Mouse (Mus musculus) adrenal gland, adult 8-10 months (tissue): Measurements from ENCODE around the gene Oprd1. TPM values are rescaled to one million over a fixed set of nuclear protein-coding genes. Genes with fewer than 3 reads are reported as not detected.

Source experiments
- DNase-seq: peaks from one replicate; pipeline ENCODE4 v3.0.0; 2022
- total RNA-seq, 4 experiments: library from RNA; stranded (reverse); gene quantifications; 2 replicates each; pipeline ENCODE4 v1.2.4; 2022

The Oprd1 gene
- total RNA-seq, 4 experiments from 2014 or later: 0.70 to 1.4 (median 0.93) TPM

DNA sequence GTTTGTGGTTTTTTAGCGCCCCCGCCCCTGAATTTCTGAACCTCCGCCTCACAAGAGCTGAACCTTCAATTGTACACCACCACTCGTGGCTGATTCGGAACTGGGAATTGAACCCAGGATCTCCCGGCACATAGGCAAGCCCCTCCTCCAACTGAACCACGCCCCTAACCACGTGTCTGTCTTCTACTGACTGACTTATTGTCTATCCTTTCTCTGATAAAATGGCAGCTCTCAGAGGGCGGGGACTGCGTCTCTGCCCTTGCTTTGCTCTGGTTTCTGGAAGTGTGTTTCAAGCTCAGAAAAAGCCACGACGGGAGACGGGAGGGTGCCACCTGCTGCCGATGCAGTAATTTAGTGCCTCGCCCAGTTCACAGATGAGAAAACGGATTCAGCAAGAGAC lies 10.4 kb downstream of the Oprd1 start:
- DNase-seq: no peak

DNA sequence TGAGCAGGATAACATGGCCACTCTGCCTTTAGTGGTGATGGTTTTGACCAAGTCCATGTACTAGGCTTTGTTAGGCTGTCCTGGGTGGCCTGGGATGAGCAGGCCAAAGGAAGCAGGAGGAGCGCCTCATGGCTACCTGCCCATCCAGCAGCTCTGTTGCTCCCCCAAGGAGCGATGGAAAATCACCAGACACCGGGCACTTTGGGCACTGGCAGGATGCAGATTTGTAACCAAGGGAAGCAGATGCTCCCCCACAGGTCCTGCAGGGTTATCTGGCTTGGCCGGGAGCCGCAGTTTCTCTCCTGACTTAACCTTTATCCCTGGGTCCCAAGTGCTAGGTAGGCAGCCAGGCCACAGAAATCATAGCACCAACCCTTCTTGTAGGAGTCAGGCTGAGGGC lies 10.9 kb downstream of the Oprd1 start:
- no peak for DNase-seq

DNA sequence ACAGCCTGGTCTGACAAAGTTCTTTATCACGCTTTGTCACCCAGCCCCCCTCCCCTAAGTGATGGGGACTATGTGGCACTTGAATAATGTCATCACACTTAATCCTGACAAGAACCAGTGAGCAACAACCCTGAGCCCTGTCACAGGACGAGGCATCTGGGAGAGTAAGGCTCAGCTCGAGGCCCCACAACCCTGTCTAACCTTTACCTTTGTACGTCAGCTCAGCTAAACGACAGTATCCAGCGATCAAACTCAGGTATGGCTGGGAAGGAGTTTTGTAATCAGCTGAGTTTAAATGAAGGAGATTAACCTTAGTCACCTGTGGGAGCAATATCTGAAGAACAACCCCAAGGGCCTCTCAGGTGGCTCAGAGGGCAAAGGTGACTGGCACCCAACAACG lies 12.0 kb downstream of the Oprd1 start:
- DNase-seq: no peak

DNA sequence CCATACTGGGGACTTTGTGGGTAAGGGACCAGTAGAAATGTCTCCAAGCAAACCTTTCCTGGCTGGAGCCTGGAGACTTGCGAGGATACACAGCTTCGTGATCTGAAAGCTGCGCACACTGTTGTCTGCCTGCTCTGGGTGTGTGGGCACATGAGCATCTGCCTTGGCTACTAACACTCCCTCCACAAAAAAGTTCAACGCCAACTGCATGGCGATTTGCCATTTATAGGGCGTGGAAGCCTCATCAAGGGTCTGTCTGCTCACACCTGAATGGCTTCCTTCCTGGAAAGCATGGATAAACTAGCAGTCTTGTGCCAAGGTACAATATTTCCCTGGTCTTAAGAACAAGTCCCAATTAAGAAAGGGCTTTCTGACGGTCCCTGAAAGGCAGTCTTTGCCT lies 12.5 kb downstream of the Oprd1 start:
- no peak for DNase-seq

DNA sequence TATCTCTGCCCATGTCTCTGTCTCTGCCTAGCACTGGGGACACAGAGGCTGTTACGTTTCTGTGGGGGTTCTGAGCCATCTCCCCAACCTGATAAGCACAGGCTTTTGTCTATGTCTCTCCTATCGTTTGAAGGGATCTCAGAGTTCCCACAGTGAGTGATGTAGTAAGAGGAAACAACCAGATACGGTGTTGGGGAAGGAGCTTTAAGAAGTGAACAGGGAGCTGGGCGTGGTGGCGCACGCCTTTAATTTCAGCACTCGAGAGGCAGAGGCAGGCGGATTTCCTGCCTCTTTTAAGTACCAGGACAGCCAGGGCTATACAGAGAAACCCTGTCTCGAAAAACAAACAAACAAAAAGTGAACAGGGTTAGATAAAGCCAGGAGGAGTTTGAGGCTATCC lies 13.2 kb downstream of the Oprd1 start:
- DNase-seq: no peak

DNA sequence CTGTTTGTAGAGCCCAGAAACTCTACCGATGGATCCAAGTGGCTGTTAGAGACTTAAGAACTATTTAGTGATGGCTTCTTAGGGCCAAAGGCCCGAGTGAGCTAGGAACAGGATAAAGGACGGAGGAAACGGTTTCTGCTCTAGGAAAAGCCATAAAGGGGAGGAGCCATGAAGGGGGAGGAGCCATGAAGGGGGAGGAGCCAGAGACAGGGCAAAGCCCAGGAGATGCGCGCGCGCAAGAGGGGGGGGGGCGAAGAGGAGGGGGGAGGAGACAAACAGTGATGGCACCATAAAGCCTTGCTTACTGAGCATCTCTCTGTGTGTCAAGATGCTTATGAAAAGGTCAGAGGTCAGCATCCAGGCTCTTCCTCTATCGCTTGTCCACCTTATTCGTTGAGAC lies 13.6 kb downstream of the Oprd1 start:
- DNase-seq: no peak

DNA sequence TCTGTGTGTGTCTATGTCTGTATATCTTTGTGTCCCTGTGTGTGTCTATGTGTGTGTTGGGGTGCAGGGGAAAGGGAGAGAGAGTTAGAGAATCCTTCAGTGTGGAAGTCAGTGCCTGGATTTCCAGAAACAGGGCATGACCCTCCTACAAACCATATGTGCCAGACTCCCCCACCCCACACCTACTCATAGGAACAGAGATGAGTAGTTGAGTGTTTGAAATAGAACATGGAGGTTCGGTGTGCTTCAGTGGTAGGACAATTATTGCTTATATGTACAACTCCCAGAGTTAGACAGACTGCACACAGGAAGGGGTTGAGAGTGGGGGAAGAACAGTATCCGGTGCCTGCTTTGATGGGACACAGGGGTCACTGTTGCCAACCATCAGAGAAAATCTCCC lies 14.2 kb downstream of the Oprd1 start:
- no peak for DNase-seq

DNA sequence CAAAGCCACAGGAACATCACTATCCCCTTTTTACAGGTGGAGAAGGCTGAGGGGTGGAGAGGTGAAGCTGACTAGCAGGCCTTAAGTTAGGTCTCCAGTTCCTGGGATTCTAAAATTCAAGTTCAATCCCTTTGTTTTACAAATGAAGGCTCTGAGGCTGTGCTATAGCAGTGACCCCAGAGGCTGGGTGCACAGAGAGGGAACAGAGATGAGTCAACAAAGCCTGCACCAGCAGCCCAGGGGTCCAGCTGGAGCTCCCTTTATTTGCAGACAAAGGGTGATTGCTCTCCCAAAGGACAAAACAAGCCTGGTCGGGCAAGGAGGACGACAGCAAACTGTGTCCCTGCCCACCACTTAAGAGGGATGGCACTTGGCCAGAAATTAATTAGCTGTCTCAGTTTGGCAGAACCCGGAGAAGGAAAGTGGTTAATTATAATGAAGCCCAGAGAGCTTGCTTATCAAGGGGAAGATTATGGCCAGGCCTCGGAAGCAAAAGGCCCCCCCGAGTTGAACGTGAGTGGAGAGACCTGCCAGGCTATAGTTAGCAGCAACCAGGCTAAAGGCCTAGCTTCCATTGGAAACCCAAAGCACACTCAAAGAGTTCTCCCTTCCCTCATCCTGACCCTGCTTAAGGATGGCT lies 15.2 kb downstream of the Oprd1 start:
- no peak for DNase-seq

DNA sequence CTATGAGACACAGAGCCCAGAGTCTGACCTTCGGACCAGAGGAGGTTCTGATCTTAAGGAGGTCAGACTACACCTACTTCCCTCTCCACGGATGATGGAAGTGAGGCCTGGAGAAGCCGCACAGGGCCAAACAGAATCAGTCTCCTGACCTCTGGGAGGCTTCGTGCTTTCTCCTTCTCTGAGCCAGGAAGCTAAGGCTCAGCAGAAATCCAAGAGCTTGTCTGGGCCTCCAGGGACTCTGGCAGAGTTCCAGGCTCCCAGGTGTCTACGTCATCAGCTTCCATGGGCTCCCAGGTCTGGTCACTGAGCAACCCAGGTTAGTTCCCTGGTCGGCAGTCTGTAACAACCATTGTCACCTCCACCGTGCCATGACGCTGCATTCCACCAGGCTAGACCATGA lies 17.2 kb downstream of the Oprd1 start:
- no peak for DNase-seq

DNA sequence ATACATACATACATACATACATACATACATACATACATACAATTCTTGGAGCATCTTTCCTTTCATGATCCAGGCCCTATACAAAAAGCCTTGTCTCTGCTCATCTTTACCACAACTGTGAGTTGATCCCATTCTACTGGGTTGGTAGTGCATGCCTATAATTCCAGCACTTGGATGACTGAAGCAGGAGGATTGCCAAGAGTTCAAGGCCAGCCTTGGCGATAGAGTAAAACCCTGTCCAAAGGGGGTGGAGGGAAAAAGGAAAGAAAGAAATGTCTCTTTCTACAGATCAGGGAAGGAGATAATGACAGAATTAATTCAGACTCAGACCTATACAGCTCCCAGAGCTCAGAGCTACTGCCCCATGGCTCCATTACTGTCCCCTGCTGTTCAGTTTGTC lies 21.1 kb downstream of the Oprd1 start:
- DNase-seq: peak; percentile 11

DNA sequence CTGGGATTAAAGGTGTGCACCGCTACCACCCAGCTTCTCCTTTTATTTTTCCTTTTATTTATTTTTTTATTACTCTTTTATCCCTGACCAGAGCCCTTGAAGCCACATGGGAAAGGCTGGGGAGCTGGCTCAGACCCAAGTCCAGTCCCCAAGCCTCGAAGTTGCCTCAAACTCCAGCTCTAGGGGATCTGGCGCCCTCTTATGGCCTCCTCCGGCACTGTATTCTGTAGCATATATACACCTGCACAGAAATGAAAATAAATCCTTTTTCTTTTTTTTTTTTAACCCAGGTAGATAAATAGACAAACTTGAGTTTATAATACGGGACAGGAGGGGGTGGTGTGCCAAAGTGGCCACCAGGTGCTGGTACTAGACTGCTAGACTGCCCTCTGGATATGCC lies 22.6 kb downstream of the Oprd1 start:
- no peak for DNase-seq

DNA sequence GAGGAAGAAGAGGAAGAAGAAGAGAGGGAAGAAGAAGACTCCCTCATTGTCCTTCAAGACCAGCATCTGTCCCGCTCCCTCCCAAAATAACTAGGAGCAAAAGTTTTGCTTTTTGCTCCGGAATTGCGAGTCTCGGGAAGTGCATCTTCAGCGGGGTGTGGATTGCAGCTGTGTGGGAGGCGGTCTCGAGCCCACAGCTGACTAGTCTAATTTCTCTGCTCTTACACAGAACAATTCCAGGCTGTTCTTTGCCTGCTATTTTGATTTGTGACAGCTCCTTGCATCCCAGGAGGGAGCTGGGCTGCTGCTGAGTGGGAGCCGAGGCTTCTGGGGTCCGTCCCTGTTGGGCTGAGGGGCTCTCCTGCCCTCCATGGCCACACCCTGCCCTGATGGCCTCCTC lies 24.7 kb downstream of the Oprd1 start:
- DNase-seq: no peak

DNA sequence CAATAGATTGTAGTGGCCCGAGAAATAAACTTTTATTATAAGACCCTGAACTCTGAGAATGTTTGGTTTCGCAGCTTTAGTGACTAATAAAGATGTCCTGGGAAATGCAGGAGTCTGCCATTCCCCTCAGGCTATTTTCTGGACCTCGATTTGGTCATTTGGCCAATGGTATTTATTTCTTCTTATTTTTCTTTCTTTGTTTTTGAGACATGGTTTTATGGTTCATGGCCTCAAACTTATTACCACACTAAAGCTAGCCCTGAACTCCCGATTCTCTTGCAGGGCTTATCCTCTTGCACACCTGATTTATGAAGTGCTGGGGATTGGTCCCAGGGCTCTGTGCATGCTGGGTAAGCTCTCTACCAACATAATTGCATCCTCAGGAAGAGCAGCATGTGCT lies 28.0 kb downstream of the Oprd1 start:
- DNase-seq: no peak

DNA sequence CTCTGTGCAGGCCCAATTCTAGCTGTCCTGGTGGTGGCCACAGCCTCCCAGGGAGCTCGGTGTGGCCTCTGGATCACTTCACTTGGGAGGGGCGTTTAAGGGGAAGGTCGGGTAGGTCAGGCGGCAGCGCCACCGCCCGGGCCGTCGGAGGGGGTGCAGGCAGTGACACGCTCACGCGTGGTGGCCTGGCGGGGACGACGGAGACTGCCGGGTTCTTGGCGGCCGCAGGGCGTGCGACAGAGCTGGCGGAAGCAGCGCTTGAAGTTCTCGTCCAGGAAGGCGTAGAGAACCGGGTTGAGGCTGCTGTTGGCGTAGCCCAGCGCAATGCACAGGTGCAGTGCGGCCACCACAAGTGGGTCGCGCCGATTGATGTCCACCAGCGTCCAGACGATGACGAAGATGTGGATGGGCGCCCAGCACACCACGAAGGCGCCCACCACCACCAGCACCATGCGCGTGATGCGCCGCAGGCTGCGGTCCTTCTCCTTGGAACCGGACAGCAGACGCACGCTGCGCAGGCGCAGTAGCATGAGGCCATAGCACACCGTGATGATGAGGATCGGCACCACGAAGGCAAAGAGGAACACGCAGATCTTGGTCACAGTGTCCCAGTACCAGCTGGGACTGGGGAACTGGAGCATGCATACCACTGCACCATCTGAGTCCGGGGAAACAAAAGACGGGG lies 30.7 kb downstream of the Oprd1 start:
- no peak for DNase-seq

DNA sequence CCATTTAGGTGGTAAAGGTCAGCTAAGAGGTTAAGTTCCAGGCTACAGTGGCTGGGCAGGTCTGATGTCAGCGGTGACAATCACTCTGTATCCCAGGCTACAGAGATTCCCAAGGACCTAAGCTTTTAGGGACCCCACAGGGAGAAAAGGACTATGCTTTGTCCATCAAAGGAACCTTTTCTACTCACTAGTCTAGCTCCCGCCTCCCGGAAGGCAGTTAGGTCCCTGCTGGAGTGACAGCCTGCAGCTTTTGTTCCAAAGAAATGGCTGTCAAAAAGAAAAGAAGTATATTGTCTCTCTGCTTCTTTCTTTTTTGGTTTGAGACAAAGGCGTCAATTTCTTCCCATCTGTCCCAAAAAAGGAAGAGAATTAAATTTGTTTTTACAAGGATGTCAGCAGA lies 33.1 kb downstream of the Oprd1 start:
- DNase-seq: no peak

DNA sequence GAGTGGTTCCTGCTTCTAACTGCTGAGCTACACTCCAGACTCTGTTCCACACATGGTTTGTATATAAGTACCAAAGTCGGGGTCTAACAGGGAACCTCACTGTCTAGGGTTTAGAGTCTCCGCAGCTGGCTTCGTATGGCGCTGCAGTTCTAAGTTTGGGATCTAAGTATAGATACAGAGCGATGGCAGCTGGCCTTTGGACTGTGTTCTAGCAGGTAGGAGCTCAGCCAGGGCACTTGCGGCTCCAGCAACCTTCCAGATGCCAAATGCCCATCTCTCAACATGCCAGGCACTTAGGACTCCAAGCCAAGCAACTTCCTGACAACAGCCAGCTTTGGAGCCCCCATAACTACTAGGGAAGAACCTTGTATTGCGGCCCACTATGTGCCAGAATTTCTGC lies 36.1 kb downstream of the Oprd1 start:
- DNase-seq: no peak

DNA sequence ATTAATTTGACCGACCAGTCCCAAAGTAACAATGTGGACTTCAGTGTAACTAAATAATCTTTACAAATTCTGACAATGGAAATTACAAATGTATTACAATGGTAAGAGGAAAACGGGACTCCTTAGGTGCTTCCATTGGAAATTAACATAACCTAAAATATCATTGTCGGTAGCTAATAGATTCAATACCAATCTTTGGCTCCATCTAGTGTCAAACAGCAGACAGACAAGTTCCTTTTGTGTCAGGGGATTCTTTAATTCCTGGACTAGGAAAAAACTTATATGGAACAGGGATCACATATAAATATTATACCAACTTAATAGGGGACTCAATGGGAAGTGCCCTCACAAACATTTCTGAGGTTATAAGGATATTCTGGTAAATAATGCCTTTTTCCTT lies 43.1 kb downstream of the Oprd1 start:
- no peak for DNase-seq

DNA sequence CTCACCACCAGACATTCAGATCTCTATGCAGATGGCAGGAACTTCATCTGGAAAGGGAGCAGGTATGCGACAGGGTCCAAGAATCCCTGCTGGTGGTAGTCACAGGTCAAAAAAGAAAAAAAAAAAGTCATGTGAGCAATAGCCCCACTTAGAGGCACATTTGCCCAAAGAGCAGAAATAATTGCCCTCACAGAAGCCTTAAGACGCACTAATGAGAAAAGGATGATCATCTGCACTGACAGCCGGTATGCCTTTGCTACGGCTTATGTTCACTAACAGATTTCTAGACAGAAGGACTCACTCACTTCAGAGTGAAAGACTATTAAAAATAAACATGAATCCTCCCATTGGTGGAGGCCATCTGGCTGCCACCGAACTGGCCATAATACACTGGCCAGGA lies 44.7 kb downstream of the Oprd1 start:
- no peak for DNase-seq

DNA sequence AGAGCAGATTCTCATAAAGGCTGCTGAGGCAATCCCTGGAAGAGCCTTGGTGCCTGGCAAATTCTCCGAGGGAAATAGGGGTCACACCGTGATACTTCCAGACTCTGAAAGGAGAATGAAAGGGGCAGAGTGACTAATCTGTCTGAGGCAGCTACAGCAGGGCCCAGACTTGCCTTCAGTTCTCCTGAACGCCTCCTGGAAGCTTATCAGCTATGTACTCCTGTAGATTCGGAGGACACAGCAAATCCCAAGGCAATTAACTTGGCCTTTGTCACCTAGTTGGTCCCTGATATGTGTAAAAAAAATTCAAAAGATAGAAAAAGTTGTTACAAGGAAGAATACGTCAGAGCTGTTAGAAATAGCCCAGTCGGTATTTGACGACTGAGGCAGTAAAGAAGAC lies 49.2 kb downstream of the Oprd1 start:
- no peak for DNase-seq

DNA sequence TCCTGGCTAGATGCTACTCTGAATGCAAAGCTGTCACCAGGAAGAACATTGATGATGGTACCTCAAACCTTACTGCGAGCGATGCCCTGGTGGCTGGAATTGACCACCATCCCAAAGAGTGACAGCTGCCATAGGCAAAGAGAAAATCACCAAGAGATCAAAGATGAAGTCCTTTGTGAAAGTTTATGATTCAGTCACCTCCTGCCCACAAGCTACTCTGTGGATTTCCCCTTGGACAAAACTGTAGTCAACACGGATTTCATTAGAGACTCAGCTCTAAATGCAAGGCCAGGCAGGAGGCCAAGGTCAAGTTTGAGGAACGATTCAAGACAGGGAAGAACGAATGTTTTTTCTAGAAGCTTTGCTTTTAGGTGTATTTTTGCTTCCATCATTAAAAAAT lies 50.4 kb downstream of the Oprd1 start:
- no peak for DNase-seq

DNA sequence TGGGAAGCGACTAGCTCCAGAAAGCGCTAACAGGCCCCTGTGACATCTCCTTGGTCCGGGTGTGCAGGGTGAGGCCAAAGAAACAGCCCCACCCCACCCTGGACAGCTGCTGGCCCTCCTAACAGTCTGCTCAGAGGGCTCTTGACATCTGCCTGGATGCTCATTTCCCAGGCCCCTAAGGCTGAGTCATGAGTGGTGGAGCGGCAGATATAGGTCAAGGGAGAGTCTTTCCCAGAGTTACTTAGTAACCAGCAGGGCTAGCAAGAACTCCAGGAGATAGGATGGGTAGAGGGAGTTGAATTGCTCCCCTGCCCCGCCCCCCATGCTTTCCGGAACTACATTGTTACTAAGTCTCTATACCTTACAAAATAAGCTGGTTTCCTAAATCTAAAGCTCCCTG lies 51.1 kb downstream of the Oprd1 start:
- DNase-seq: no peak

DNA sequence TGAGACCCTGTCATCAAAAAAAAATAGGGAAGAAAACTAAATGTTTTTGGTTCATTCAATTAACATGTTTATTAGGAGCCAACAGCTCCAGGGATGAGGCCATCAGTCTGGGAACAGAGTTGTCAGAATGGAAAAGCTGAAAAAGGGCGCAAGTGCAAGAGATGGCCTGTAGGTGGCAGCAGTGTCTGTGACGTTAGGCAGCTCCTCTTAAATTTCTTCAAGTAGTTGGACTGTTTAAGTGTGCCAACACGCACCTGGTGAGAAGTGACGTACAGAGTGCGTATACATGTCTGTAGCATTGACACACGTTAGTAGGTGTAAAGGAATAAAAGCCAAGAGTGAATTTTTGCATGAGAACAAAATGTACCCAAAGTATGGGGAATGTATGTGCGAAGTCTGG lies 55.4 kb downstream of the Oprd1 start:
- no peak for DNase-seq

DNA sequence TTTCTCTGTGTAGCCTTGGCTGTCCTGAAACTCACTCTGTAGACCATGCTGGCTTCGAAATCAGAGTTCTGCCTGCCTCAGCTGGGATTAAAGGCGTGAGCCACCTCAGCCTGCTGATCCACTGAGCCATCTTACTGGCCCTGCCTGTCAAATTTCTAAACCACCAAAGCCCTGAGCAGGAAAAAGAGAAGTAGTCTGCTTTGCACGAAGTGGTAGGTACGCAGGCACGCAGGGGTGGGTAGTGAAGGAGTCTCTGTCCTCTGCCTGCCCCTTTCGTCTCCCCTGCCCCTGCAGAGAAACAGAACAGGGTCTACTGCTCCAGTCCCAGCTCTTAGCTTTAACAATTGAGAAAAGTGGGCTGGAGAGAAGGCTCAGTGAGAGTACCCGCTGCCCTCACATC lies 59.2 kb downstream of the Oprd1 start:
- DNase-seq: no peak

DNA sequence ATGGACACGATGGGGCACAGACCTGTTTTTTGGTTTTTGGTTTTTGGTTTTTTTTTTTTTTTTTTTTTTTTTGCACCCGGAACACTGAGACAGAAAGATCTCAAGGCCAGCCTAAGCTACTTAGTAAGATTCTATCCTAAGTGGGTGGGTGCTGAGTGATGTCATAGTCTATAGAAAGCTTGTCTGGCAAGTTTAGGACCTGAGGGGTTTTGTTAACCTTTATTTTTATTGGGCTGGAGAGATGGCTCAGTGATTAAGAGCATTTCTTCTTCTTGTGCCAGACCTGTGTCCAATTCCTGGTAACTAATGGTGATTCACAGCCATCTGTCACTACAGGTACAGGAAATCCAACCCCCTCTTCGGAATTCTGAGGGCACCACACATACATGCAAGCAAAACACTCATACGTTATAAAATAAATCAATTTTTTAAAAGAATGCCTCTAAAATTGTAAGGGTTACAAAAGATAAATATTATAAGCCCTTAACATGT lies 63.7 kb downstream of the Oprd1 start:
- no peak for DNase-seq
